Mouse (Mus musculus) macrophage (primary cell): ENCODE results near the gene Slamf6. TPM values are rescaled to one million over a fixed set of nuclear protein-coding genes. Genes with fewer than 3 reads are reported as not detected.
"Not testable (repeated sequence)": the region's sequence is repeated elsewhere in the genome, so short reads cannot be mapped to it uniquely, and the experiment has no call there.

Experiments used
- H3K27ac ChIP-seq: fragments of 350-480 bp; formaldehyde crosslinking; 2 replicates; pipeline ENCODE4 v1.9.0; 2021
- H3K36me3 ChIP-seq: fragments of 350-480 bp; formaldehyde crosslinking; 2 replicates; pipeline ENCODE4 v1.9.0; 2021; ENCODE audit errors: inconsistent target
- H3K4me3 ChIP-seq: fragments of 350-480 bp; formaldehyde crosslinking; 2 replicates; pipeline ENCODE4 v1.9.0; 2021; ENCODE audit errors: inconsistent target
- H3K79me2 ChIP-seq: fragments of 350-480 bp; formaldehyde crosslinking; 2 replicates; pipeline ENCODE4 v1.9.0; 2021; ENCODE audit errors: inconsistent target
- WGBS: methylation state at CpG from one replicate; pipeline ENCODE4 v1.1.7; 2026; ENCODE audit warnings: inconsistent platforms; ENCODE audit not compliant: missing documents; 5-methylcytosine and 5-hydroxymethylcytosine counted together
- polyA plus RNA-seq: library from polyadenylated mRNA; stranded (reverse); fragments of 250-400 nt; gene quantifications from 3 replicates; pipeline ENCODE4 v1.2.4, GENCODE M21; 2018; ENCODE audit warnings: inconsistent platforms

Gene Slamf6
- polyA plus RNA-seq, 1 experiment from 2014 or later: 0.65 TPM

DNA sequence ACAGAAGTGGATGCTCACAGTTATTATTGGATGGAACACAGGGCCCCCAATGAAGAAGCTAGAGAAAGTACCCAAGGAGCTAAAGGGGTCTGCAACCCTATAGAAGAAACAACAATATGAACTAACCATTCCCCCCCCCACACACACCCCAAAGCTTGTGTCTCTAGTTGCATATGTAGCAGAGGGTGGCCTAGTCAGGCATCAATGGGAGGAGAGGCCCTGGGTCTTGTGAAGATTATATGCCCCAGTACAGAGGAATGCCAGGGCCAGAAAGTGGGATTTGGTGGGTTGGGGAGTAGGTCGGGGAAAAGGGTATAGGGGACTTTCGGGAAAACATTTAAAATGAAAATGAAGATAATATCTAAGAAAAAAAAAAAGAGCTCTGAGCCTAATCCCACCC, 57.0 kb downstream of the Slamf6 start:
- WGBS: no CpG with 5 or more reads among the region's 2 CpGs
- not testable (repeated sequence) for H3K79me2 ChIP-seq, H3K4me3 ChIP-seq, H3K27ac ChIP-seq, H3K36me3 ChIP-seq

DNA sequence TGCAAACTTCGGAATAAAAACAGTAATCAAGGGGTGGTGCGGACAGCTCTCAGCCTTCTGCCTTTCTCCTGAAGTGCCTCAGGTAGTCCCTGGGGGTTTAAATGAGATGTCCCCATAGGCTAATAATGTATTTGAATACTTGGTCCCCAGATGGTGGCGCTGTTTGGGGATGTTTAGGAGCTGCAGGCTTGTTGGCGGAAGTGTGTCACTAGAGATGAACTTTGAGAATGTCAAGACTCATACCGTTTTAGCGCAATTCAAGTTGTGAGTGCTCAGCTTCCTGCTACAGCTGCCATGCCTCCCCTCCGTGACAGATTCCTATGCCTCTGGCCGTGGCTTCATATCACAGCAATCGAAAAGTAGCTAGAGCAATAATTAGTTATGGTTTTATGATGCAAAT, 58.1 kb downstream of the Slamf6 start:
- H3K79me2 ChIP-seq: no peaks in the 10 kb centered on the region
- no peaks in the 10 kb centered on the region for H3K36me3 ChIP-seq
- 95% methylated on average over 9 of the region's 9 CpGs for WGBS
- H3K27ac ChIP-seq: no peak overlapping the region
- no peak overlapping the region for H3K4me3 ChIP-seq

DNA sequence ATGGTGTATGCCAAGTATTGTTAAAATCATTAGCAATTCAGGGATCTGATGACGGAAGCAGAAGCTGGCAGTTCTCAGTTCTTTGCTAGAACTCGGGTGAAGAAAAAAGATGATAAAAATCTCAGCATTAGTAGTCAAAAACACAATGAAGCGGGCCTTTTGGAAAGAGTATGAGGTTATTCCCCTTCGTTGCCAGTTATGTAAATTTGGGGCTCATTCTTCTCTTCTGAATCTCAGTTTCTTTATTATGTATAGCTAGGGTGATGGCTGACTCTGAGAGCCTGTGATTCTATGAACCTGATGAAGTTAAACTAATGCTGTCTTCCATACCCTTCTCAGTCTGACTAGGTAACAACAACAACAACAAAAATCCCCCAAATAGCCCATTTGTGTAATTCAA, 58.5 kb downstream of the Slamf6 start:
- Histone ChIP-seq H3K36me3 (no peaks in the 10 kb centered on the region), H3K27ac (no peak overlapping the region), H3K79me2 (no peaks in the 10 kb centered on the region), H3K4me3 (no peak overlapping the region)
- 85% methylated on average over 4 of the region's 4 CpGs for WGBS

DNA sequence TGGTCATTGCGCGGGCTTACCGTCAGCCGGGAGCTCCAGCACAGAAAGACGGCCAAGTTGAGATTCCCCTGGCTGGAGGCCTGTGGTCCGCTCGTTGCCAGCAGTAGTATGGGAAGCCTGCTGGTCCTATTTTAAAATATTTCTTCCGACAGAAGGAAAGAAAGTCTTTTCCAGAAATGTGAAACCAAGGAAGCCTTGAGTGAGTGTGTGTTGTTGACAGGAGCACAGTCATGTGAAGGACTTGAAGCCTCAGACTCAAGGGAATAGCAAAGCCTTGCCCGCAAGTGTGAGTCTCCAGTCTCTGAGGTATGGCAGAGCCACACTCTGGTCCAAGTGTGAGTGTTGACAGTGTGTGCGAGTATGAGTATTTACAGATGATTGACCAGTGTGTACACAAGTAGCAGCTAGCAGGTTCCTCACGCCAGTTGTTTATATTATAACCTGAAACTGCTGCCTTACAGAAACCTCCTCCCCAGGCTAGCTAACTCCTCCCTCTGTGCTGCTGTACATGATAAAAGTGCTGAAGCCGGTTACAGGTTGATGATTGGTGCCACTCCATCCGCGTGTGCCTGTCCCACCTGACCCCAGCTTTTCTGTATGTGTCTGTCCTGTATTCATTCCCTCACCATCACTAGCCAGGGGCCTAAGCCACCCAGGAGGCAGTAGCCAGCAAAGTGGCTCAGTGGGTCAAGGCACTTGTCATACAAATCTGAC, 59.7 kb downstream of the Slamf6 start:
- H3K27ac ChIP-seq: no peak overlapping the region
- 96% methylated on average over 14 of the region's 14 CpGs for whole genome bisulfite sequencing
- H3K36me3 ChIP-seq: no peaks in the 10 kb centered on the region
- no peaks in the 10 kb centered on the region for H3K79me2 ChIP-seq
- H3K4me3 ChIP-seq: no peak overlapping the region

DNA sequence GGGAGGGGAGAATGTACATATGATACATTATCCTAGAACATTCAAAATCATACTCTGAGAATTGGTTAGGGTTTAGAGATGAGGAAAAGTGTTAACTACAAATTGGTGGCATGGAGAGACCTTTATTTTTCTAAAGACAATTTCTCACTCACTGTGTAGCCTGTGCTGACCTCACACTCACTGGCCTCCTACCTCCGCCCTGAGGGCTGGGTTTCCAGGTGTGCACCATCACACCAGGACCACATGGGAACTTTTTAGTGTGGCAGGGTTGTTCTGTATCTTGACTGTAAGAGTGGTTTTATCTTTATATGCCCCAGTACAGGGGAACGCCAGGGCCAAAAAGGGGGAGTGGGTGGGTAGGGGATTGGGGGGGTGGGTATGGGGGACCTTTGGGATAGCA, 60.6 kb downstream of the Slamf6 start:
- 100% methylated on average over 2 of the region's 2 CpGs for WGBS
- Histone ChIP-seq H3K79me2 (no peaks in the 10 kb centered on the region), H3K4me3 (no peak overlapping the region), H3K27ac (no peak overlapping the region), H3K36me3 (no peaks in the 10 kb centered on the region)

DNA sequence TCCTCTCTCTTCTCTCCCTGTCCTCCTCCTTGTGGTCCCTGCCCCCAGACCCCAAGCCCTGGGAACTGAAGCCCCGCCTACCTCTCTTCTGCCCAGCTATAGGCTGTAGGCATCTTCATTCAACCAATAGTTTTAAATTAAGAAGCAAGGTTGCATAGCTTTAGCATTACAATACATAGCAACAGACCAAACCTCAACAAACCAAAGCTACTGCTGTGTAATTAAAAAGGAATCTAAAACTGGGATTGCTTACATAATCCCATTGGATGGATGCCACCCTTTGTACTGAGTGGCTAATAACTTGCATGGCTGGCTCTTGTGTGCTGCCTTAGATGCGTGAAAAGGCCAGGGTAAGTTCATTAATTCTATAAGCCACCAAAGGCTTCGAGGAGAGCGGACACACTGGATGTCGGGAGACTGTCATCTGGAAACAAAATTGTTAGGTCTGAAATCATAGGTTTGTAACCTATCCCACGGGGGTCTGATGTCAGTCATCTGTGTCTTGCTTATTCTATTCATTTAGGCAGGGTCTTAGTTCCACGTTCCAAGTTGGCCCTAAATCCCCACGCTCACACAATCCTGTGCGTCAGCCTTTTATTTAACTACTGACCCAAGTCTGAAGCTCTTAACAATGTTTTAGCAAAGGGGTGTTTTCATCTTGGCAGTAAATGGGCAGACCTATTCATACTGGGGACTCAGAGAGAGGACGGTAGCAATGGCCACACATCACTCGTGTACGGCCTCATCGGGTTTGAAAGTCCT, 62.8 kb downstream of the Slamf6 start:
- Histone ChIP-seq H3K27ac (no peak overlapping the region), H3K4me3 (no peak overlapping the region), H3K36me3 (no peaks in the 10 kb centered on the region), H3K79me2 (no peaks in the 10 kb centered on the region)
- WGBS: 96% methylated on average over 13 of the region's 13 CpGs

DNA sequence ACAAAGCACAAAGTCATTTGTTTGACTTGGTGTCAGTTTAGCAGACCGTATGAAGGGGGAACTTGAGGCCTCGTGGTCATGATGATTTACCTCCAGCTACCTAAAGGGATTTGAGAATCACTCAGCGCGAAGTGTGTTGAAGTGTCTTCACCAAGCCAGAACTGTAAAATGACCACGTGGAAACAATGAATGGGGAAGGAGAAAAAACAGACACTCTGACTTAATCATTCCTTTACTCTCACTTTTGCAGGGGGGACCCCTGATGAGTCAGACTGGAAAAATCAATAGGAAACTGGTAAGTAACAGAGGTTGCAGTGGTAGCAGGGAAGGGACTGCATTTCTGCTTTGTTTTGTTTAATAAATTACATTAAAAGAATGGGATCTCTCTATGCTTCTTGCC, 64.9 kb downstream of the Slamf6 start:
- H3K27ac ChIP-seq: no peak overlapping the region
- WGBS: 49% methylated on average over 5 of the region's 5 CpGs
- no peak overlapping the region for H3K4me3 ChIP-seq
- no peaks in the 10 kb centered on the region for H3K79me2 ChIP-seq
- no peaks in the 10 kb centered on the region for H3K36me3 ChIP-seq

DNA sequence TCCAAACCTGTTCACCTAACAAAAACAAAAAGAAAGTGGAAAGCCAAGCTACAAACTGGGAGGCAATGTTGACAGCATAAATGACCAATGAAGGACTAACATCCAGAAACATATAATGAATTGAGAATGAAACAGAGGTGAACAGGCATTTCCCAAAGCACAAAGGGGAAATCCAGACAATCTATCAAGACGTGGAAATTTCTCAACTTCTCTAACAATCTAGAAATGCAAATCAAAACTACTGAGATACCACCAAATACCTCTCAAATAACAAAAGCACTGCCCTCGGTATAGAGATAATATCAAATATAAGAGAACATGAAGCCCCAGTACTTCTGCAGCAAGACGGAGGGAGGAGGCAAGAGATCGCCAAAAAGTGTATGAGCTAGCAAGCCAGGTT, 65.4 kb downstream of the Slamf6 start:
- Histone ChIP-seq H3K4me3 (no peak overlapping the region), H3K36me3 (no peaks in the 10 kb centered on the region), H3K79me2 (no peaks in the 10 kb centered on the region), H3K27ac (no peak overlapping the region)
- 85% methylated on average over 4 of the region's 4 CpGs for WGBS

DNA sequence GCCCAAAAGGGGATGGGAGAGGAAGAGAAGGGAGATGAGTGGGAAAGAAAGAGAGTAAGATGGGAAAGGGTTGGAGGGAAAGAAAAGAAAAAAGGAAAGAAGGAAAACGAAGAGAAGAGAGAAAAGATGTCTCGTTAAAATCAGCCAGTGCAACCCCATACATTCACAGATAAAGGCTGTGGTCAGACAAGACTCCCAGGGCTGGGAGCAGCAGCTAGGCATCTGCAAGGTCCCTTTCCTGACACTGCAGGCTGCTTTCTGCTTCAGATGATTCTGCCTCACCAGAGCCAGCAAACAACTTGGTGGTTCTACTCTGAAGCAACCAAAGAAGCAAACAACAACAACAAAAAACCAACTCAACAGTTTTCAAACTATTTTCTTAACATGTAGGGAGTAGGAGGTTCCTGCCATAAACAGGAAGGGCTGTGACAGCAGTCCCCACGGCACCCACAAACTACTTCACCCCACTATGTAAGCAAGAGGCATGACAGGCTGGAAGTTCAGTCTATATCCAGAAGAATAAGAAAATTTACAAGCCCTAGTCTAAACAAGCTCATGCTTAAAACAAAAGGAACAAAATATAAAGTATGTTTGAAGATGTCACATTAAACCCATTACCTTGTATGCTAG, 66.2 kb downstream of the Slamf6 start:
- 20% methylated on average over 3 of the region's 3 CpGs for WGBS
- no peaks in the 10 kb centered on the region for H3K79me2 ChIP-seq
- H3K4me3 ChIP-seq: no peak overlapping the region
- H3K36me3 ChIP-seq: no peaks in the 10 kb centered on the region
- H3K27ac ChIP-seq: no peak overlapping the region

DNA sequence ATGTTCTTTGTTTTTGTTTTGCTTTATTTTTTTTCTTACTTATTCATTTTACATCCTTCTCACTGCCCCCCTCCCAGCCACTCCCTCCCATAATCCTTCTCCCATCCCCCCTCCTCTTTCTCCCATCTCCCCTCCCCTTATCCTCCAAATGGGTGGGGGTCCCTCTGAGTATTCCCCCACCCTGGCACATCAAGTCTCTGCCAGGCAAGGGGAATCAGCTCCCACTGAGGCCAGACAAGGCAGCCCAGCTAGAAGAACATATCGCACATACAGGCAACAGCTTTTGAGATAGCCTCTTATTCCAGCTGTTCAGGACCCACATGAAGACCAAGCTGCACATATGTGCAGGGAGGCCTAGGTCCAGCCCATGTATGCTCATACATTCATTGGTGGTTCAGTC, 66.8 kb downstream of the Slamf6 start:
- no peak overlapping the region for H3K27ac ChIP-seq
- no peaks in the 10 kb centered on the region for H3K36me3 ChIP-seq
- no peak overlapping the region for H3K4me3 ChIP-seq
- no peaks in the 10 kb centered on the region for H3K79me2 ChIP-seq
- 92% methylated on average over 1 of the region's 1 CpGs for WGBS

DNA sequence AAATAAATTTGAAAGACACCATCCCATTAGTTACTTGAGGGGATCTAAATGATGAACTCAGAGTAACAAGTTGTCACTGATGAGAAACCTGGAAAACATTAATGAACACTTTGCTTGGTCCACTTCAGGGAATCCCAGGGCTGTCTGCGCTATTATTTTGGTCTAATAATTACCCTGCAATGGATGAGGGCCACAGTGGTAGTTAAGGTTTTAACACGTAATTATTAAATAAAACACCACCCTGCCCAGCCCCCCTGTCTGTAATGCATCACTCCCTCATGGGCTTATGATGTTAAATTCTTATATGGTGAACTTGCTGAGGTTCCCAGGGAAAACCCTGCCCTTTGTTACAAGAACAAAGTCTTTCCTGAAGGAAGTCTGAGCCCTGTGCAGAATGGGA, 74.6 kb downstream of the Slamf6 start:
- WGBS: 89% methylated on average over 2 of the region's 2 CpGs

DNA sequence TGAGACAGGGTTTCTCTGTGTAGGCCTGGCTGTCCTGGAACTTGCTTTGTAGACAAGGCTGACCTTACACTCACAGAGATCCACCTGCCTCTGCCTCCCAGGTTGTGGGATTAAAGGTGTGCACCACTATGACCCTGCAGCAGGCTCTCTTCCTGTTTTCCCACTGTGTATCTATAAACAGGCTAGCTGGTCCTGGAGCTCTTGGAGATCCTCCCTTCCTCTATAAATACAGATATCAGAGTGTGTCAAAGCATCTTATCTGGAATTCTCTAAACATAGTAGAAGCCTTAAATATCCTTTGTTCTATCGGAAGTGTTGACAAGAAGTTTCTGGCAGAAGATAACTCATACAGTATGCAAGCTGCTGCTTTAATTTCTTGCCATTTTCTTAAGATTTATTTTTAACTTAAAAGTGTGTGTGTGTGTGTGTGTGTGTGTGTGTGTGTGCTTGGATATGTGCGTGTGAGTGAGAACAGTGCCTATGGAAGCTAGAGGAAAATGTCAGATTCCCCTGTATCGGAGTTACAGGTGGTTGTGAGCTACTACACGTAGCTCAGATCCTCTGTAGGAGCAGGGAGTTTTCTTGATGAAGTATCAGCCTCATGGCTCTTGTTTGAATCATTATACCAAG, 75.7 kb downstream of the Slamf6 start:
- no peaks in the 10 kb centered on the region for H3K36me3 ChIP-seq

More for the DNA sequence above, 74.6 kb downstream of the Slamf6 start:
- H3K36me3 ChIP-seq: no peaks in the 10 kb centered on the region
- H3K4me3 ChIP-seq: no peak overlapping the region
- H3K27ac ChIP-seq: no peak overlapping the region
- H3K79me2 ChIP-seq: no peaks in the 10 kb centered on the region

DNA sequence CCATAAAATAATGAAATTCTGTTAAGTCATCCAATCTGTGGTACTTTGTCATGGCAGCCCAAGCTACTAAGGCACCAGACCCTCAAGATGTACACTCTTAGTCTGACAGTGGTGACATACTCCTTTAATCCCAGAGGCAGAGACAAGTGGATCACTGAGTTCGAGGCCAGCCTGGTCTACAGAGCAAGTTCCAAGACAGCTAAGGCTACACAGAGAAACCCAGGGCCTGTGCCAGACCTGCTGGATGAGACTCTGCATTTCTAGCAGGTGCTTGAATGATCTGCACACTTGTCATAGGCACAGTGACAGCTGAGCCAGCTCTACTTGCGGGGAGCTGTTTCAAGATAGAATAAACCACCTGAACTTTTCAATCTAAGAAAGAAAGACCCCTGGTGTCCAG, 77.2 kb downstream of the Slamf6 start:
- Histone ChIP-seq H3K36me3 (no peaks in the 10 kb centered on the region), H3K4me3 (no peak overlapping the region), H3K79me2 (no peaks in the 10 kb centered on the region), H3K27ac (no peak overlapping the region)
- WGBS: 98% methylated on average over 2 of the region's 2 CpGs

More for the DNA sequence above, 75.7 kb downstream of the Slamf6 start:
- Histone ChIP-seq H3K79me2 (no peaks in the 10 kb centered on the region), H3K4me3 (no peak overlapping the region), H3K27ac (no peak overlapping the region)
- 95% methylated on average over 4 of the region's 4 CpGs for WGBS

DNA sequence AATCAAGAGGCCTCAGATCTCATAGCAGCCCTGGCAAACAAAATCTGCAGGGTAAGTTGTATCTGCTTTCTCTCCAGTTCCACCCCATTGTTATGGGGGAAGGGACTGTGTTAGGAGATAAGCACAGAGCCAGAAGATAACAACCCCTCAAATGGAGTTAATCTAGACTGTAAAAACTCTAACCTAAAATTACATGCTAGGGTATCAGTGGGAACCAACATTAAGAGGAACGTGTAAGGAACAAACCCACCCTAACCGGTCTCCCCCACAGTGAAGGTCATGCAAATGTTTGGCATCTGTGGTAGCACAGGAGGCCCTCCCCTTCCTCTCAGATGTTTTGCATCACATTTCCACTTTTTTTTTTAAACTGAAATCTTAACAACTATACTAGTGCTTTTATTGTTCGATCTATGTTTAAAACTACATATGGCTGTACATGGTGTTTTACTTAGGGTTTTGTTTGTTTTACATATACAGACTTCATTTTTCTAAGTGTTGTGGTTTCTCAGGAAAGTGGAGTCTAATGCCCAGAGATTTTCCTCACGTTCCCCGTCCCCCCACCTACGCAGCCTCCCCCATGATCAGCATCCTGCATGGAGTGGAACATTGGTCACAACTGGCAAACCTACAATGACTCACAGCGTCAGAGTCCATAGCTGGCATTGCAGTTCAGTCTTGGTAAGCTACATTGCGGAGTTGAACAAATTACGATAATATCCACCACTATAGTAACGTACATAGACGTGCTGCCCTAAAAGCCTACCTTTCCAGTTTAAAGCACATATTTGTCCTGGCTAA, 77.8 kb downstream of the Slamf6 start:
- Histone ChIP-seq H3K36me3 (no peaks in the 10 kb centered on the region), H3K27ac (no peak overlapping the region), H3K79me2 (no peaks in the 10 kb centered on the region), H3K4me3 (no peak overlapping the region)
- 79% methylated on average over 11 of the region's 11 CpGs for WGBS
